Mouse (Mus musculus) kidney, adult 2 months (tissue): ENCODE measurements at regions not wholly inside any gene's neighbourhood (a gene's known extent, or its start where the extent isn't known, plus 50 kb on each side); places are given as distances from the start of the nearest gene placed in this dataset.

Experiments
- DNase-seq: peaks from one replicate; pipeline ENCODE4 v3.0.0; 2021
- H3K27ac ChIP-seq: fragments of 200-500 bp; 2 replicates; pipeline ENCODE4 v1.5.1; 2012; ENCODE audit warnings: low read depth, low read length, control low read depth, inconsistent platforms; ENCODE audit not compliant: insufficient read depth
- H3K27me3 ChIP-seq: fragments of 200-500 bp; replicated peaks from 2 replicates; pipeline ENCODE4 v1.6.1; 2012; ENCODE audit warnings: mild to moderate bottlenecking, moderate library complexity, low read length, inconsistent platforms; ENCODE audit not compliant: control insufficient read depth, insufficient read depth
- H3K36me3 ChIP-seq: fragments of 200-500 bp; 2 replicates; pipeline ENCODE4 v1.6.1; 2012; ENCODE audit warnings: mild to moderate bottlenecking, moderate library complexity, low read length, inconsistent platforms; ENCODE audit not compliant: control insufficient read depth, insufficient read depth
- H3K4me1 ChIP-seq: fragments of 200-500 bp; 2 replicates; pipeline ENCODE4 v1.6.1; 2011; ENCODE audit warnings: low read length; ENCODE audit not compliant: control insufficient read depth, insufficient read depth
- H3K4me3 ChIP-seq: fragments of 200-500 bp; 2 replicates; pipeline ENCODE4 v1.5.1; 2011; ENCODE audit warnings: mild to moderate bottlenecking, low read depth, low read length, control low read depth; ENCODE audit not compliant: insufficient read depth
- CTCF ChIP-seq: fragments of 200-500 bp; conservative IDR thresholded peaks from 2 replicates; pipeline ENCODE4 v1.5.1; 2011; ENCODE audit warnings: low read depth, mild to moderate bottlenecking, control low read depth, low read length, moderate library complexity, mixed read lengths; ENCODE audit not compliant: insufficient read depth, insufficient read length
- POLR2A ChIP-seq: fragments of 200-500 bp; IDR thresholded peaks from one replicate; pipeline ENCODE4 v1.6.1; 2011; ENCODE audit warnings: low read depth, low read length, control low read depth
- WGBS: fragments of 180-500 bp; shearing (Covaris S2); methylation state at CpG from one replicate; pipeline ENCODE4 v1.1.7; 2018; 5-methylcytosine and 5-hydroxymethylcytosine counted together

GRCm38 (mm10) chr8:26287665-26288064, 168.3 kb downstream of the Gm45692 start:
- Histone ChIP-seq H3K4me3 (no peak overlapping the region), H3K27me3 (no peaks in the 10 kb centered on the region; the same call in 1 of the 2 replicates)

GRCm38 (mm10) chr8:26288163-26288562, 168.8 kb downstream of the Gm45692 start:
- TF ChIP-seq POLR2A (no peak), CTCF (no peak)
- Histone ChIP-seq H3K27ac (no peak overlapping the region), H3K27me3 (no peaks in the 10 kb centered on the region; the same call in 1 of the 2 replicates), H3K4me1 (no peaks in the 10 kb centered on the region), H3K4me3 (no peak overlapping the region), H3K36me3 (no peaks in the 10 kb centered on the region)
- 88% methylated on average over 4 of the region's 4 CpGs for WGBS
- no peak for DNase-seq

More at GRCm38 (mm10) chr8:26287665-26288064, 168.3 kb downstream of the Gm45692 start:
- no peaks in the 10 kb centered on the region for H3K4me1 ChIP-seq
- TF ChIP-seq CTCF (no peak), POLR2A (no peak)
- no peaks in the 10 kb centered on the region for H3K36me3 ChIP-seq
- no peak for DNase-seq
- no peak overlapping the region for H3K27ac ChIP-seq
- 30% methylated on average over 6 of the region's 6 CpGs for WGBS

GRCm38 (mm10) chr8:26298066-26298804, 178.9 kb downstream of the Gm45692 start:
- Histone ChIP-seq H3K27me3 (no peaks in the 10 kb centered on the region), H3K4me3 (no peak overlapping the region), H3K4me1 (peaks cover 2% of the 10 kb centered on the region; the same call in 1 of the 2 replicates), H3K36me3 (no peaks in the 10 kb centered on the region), H3K27ac (no peak overlapping the region)
- DNase-seq = no peak
- 86% methylated on average over 10 of the region's 10 CpGs for WGBS
- TF ChIP-seq POLR2A (no peak), CTCF (no peak)

- Histone ChIP-seq H3K27ac (no peak overlapping the region), H3K4me1 (peaks cover 2% of the 10 kb centered on the region; the same call in 1 of the 2 replicates), H3K36me3 (no peaks in the 10 kb centered on the region), H3K4me3 (no peak overlapping the region), H3K27me3 (no peaks in the 10 kb centered on the region)
- peak; percentile 79 for DNase-seq
- TF ChIP-seq POLR2A (no peak), CTCF (no peak)
- 20% methylated on average over 6 of the region's 6 CpGs for WGBS
Observed at GRCm38 (mm10) chr8:26300246-26300645, 180.9 kb downstream of the Gm45692 start.

- Histone ChIP-seq H3K36me3 (no peaks in the 10 kb centered on the region), H3K4me3 (no peak overlapping the region), H3K4me1 (peaks cover 2% of the 10 kb centered on the region; the same call in 1 of the 2 replicates), H3K27ac (no peak overlapping the region), H3K27me3 (no peaks in the 10 kb centered on the region)
- DNase-seq = no peak
- TF ChIP-seq POLR2A (no peak), CTCF (no peak)
- 90% methylated on average over 4 of the region's 4 CpGs for WGBS
Observed at GRCm38 (mm10) chr8:26301961-26302360, 182.6 kb downstream of the Gm45692 start.

- Histone ChIP-seq H3K4me1 (peaks cover 2% of the 10 kb centered on the region; the same call in 1 of the 2 replicates), H3K27ac (no peak overlapping the region), H3K36me3 (no peaks in the 10 kb centered on the region), H3K27me3 (no peaks in the 10 kb centered on the region), H3K4me3 (no peak overlapping the region)
- WGBS = 57% methylated on average over 6 of the region's 6 CpGs
- TF ChIP-seq POLR2A = no peak
- DNase-seq = no peak
Observed at GRCm38 (mm10) chr8:26304566-26304965, 185.2 kb downstream of the Gm45692 start.

GRCm38 (mm10) chr8:26305061-26305879, 185.9 kb downstream of the Gm45692 start:
- H3K27me3 ChIP-seq = no peaks in the 10 kb centered on the region
- TF ChIP-seq CTCF (no peak), POLR2A (no peak)
- no peak overlapping the region for H3K27ac ChIP-seq
- WGBS = 43% methylated on average over 18 of the region's 18 CpGs
- no peak overlapping the region for H3K4me3 ChIP-seq
- no peaks in the 10 kb centered on the region; the same call in 1 of the 2 replicates for H3K4me1 ChIP-seq
- no peaks in the 10 kb centered on the region for H3K36me3 ChIP-seq
- DNase-seq = no peak
